Mouse (Mus musculus): ENCODE measurements around the gene Tcf15.

GRCm38 (mm10) chr2:152106225-152106595 is 37.2 kb upstream of the Tcf15 start:
- TF ChIP-seq ZC3H11A (IDR thresholded peaks at IDR 0.05; ENCODE audit: borderline replicate concordance, low read depth, low read length) (no peak), MAFK (IDR thresholded peaks at IDR 0.05; ENCODE audit: insufficient read depth, low read depth, low read length) (no peak), CHD2 (IDR thresholded peaks at IDR 0.05; ENCODE audit: low read depth, low read length) (no peak), ZNF384 (IDR thresholded peaks at IDR 0.05; ENCODE audit: low read depth, low read length) (no peak)

All from ES-E14 (cell line).